Mouse (Mus musculus): Measurements from ENCODE around the gene Cc2d2a.

Cc2d2a gene

DNA sequence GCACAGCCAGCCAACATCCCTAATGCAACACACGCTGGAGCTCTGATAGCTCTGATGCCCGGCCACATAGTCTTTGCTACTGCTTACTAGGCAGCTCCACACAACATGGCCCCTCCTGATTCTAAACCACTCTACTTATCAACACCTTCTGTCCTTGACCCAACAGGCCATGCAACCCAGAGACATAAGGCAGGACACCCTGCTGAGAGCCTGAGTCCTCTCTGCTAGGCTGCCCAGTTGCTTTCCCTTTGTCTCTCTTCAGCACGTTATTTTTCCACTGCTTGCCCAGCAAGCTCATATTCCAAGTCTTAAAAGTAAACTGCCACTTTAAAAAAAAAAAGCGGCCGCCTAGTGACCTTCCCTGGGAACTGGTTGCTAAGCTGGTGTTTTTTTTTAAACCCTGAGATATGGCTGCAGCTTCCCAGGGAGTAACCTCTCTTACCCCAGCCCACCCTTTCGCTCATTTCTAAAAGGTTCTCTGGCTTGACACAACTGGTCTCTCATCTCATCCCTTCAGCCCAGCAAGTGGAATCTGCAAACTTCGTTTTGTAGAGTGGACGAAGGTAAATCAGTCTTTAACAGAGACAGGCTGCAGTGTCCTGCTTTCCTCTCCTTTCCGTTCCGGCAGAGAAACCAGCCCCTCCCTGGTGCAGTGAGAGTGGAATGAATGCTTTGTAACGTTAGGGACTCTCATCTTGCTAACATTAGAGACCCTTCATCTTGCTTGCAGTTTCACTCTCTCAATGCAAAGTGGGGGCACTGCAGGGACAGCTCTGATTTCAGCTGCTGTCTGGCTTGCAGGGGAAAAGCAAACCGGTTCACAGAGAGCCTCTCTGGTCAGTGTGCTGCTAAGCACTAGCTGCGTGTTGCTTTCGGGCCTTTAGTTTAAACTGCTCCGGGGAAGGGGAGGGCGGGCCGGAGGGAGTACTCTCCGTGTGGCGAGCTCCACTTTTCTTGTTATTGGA is at the start of gene Cc2d2a:
Gene Cc2d2a (plus strand): TSS at position 350 of the 965 bp plus-strand sequence.
- peak; percentile 79 for DNase-seq (ENCODE audit: inconsistent ontology term)

DNA sequence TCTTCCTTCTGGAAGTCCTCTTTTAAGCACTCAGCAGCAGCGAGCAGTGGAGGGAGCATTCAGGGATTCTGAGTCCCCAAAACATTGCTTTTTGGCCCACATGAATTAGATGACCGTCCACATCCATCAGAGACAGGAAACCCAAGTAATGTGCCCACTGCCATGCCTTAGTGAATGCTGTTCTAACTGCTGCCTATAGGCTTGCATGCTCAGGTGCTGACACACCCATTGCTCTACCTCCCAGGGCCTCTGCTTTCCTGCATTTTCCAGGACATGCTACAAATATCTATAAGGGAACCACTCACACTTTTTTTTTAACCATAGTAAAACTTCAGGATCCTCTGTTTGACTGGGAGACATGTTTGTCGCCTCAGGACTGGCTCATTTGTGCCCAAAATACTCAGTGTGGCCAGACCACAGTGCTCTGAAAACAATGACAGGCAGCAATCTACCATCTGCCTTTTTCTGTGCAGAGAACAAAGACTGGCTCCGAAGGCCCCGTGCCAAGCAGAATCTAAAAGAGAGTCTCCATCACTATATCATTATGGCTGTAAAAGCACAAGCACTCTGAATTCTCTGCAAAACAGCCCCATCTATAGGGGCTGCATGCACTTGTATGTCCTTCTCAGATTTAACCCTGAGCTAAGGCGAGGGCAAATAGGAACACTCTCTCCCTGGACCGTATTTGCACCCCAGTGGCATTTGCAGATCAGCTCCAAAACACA is 40.4 kb upstream of the Cc2d2a start:
- DNase-seq (ENCODE audit: inconsistent ontology term): no peak

DNA sequence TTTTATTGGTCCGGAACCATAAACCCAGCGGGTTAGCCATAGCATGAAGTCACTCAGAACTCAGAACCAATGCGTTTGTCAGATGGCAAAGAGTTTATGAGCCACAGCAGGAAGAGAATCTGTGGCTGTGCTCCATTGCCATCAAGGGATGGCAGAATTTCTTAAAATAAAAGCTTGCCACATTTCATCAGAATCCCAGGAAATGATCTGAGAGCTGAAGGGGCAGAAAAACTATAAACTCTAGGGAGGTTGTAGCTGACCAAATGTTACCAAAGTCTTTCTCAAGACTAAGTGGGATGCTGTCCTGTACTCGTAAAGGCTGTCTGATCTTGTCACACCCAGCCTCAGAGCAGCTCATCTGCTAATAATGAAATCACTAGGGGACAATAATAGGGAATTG is 36.7 kb upstream of the Cc2d2a start:
- no peak for DNase-seq (ENCODE audit: inconsistent ontology term)

DNA sequence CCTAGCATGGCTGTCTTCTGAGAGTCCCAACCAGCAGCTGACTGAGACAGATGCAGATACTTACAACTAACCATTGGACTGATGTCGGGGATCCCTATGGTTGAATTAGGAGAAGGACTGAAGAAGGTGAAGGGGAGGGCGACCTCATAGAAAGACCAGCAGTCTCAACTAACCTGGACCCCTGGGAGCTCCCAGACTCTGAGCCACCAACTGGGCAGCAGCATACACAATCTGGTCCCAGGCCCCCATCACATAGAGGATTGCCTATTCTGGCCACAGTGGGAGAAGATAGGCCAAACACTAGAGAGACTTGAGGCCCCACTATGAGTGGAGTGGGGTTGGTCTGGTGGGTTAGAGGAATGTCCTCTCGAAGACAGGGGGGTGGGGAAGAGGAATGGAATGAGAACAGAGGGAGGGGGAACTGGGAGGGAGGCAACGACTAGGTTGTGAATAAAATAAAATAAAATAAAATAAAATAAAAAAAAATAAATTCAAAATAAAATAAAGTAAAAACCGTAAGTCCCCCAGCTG is 28.0 kb upstream of the Cc2d2a start:
- no peak for DNase-seq (ENCODE audit: inconsistent ontology term)

DNA sequence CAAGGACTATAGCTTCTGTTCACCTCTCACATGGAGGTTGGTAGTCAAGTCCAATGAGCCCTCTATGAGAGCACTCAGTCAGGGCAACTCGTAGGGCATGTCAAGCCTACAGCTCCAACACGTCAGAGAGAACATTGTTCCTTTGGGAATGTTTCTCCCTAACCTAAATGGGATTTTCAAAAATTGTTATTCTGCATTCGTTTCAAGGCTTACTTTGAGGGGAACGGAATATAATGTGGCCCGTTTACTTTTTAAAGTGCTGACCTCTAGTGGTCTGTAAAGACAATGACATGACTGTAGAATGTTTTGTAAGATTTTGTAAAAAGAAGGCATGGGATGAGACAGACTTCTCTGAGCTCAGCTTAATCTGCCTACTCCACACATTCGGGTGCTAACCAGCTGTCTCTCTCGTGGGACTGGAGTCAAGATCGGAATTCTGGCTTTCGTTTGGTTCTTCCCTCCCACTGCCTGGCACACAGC is 27.5 kb upstream of the Cc2d2a start:
- peak; percentile 48 for DNase-seq (ENCODE audit: inconsistent ontology term)

DNA sequence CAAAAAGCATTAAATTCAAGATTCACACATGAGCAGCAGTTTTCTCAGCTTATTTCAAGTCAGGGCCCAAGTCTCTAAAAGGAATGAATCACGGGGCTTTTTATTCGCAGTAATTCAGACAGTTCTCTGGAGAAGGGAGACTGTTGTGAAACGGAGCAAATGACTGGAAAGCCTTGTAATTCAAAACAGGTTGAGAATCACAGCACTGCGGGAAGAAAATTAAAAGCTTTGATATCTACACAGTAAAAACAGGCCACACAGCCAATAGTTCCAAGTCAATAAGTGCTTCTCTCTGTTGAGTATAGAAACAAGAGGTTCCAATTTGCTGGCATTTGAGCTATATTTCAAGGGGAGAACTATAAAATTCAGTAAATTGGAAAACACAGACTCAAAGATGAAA is 17.1 kb upstream of the Cc2d2a start:
- no peak for DNase-seq (ENCODE audit: inconsistent ontology term)

DNA sequence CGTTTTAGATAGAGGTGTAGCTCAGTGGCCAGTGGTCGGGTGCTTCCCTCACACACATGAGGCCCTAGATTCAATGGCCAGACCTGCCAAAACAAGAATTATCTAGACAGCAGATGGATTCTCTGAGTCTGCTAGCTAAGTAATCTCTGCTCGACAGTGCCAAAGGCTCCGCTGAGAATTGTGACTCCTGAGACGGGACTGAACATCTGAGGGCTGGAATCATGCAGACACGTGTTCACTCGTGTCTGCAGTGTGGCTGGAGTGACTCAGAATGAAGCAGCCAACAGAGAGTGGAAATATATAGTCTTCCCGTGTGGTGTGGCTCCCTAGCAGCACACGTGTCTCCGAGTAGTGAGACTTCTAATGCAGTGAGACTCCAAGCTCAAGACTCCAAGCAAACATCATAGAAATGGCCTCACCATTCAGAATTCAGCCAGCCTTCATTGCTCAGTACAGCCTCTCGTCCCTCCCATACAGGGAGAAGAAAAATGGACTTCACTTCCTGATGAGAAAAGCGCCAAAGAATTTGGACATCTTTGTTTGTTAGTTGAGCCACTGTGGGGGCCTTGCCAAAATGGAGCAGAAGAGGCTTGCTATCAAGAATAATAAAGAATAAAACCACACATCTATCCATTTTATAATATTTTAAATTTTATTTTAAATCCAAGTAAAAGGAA is 14.9 kb upstream of the Cc2d2a start:
- no peak for DNase-seq (ENCODE audit: inconsistent ontology term)

DNA sequence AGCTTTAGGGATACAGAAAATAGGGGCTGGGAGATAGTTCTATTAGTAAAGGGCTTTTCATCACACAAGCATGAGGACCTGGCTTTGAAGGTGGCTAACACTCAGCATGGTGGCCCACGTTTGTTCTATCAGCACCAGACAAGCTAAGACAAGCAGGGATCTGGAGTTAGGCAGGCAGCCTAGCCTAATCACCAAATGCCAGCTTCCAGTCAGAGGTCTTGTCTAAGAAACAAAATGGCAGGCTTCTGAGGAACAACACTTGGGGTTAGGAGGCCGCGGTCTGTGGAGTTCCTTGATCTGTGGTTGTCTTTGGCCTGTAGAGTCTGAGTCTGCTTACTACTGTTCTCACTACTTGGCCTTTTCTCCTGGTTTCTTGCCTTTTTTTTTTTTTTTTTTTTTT is 648 bp upstream of the Cc2d2a start:
- no peak for DNase-seq (ENCODE audit: inconsistent ontology term)

DNA sequence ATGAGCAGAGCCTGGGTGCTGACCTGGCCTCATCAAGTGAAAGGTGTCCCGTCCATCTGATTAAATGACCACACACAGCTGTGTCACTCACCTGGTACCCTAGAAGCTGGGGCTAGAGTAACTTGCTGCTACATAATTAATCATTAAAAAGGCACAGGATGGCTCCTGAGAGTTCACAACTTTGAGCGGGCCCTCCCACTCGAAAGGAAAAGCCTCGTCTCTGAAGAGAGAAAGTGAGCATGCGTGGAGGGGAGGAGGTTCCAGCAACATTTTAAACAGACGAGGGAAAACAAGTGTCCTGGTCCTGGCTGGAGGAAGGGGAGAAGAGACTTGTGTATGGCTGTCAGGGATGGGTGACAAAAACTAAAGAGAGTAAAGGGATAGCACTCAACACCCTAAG is 1.4 kb downstream of the Cc2d2a start:
- peak; percentile 13 for DNase-seq (ENCODE audit: inconsistent ontology term)

DNA sequence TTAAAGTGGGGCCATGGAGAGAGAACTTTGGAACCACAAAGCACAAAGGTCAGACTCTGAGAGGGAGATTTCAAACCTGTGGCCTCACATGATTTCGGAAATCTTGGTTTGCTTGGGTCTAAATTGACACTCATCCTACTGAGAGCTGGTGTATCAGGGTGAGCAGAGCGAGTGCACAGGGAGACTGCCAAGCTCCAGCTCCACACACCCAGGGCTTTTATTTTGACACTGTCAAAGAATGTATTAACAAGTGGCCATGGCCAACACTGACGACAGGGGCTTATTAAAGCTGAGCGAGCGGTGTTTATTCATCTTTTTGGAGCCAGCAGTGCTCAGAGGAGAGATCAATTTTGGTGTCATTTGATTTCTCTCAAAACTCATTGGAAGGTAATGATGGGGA is 3.0 kb downstream of the Cc2d2a start:
- DNase-seq (ENCODE audit: inconsistent ontology term): peak; percentile 45

DNA sequence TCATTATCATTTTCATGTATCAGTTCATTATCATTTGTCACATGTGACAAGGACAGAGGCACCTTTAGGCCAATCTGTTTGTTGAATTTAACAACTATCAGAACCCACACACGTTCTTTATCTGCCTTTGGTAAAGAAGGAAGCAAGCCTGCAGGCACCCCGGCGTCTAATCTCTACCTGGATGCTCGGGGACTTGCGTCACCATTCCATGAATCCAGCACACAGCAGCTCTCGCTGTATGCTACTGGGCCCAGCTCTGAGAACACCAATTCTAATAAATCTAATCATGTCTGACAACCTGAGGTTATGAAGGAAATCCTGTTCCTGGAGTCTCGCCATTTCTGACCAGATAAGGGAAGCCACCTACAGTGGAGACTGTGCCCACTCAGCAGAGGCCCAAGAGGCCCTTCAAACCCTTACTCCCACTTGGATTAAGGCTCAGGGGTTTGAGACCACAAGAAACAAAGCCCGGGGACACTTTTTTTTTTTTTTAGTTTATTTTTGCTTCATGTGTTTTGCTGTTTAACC is 7.0 kb downstream of the Cc2d2a start:
- no peak for DNase-seq (ENCODE audit: inconsistent ontology term)

DNA sequence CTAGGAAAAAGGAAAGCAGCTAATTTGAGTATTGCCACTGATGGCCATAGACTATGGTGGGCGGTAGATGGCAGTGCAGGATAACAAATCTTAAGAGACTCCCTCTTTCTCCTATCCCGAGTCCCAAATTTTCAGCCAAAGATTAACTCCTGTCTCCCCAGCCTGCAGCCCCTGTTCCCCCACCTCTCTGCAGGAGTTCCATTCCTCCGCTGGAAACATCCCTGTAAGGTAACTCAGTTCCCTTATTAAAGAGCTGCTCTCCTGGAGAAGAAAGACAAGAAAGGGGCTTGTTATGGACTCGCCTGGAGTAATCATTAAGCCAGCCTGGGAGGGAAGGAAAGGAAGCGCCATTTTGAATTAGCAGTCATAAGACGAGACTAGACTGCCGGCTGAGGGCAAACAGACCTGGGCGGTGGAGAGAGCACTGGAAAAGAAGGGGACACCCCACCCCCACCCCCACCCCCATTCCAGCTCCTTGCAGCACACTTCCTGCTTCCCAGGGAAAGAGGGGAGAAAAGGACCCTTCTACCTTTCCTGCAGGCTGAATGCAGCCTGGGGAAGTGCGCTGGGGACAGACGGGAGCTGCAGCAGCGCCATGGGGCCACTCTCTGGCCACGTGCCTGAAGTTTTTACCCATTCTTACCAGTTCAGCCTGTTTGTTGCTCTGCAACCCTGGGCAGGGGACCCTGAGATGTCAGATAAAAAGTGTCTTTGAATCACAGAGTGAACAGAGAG is 10.2 kb downstream of the Cc2d2a start:
- peak; percentile 93 for DNase-seq (ENCODE audit: inconsistent ontology term)

DNA sequence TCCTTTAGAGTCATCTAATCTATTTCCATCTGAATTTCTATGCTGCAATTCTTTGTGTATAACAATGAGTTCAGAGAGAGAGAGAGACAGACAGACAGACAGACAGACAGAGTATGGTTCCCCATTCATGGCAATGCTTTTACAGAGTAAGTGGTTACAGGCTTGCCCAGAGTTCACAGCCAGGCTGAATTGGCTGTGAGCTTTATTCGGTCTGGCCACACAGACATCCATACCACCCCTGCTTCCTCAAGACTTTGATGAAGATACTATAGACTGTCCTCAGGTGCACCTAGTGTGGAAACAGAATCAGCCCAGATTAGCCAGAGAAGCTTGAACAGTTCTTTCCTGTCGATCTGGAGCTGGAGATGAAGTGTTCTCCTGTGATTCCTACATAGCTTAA is 10.9 kb downstream of the Cc2d2a start:
- DNase-seq (ENCODE audit: inconsistent ontology term): no peak

DNA sequence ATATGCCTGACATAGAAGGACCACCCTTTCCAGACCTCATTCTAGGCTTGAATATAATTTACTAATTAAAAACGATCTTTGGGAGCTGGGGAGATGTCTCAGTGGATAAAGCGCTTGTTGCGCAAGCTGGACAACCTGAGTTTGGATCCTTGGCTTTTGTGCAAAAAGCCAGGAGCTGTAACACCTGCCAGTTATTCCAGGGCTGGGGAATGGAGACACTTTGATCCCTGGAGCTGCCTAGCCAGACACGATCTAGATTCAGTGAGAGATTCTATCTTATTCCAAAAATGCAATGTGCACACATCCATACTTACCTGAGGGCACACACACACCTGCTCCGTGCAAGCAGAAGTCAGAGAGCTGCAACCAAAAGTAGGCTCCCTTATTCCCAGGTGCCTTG is 23.3 kb downstream of the Cc2d2a start:
- DNase-seq (ENCODE audit: inconsistent ontology term): no peak

DNA sequence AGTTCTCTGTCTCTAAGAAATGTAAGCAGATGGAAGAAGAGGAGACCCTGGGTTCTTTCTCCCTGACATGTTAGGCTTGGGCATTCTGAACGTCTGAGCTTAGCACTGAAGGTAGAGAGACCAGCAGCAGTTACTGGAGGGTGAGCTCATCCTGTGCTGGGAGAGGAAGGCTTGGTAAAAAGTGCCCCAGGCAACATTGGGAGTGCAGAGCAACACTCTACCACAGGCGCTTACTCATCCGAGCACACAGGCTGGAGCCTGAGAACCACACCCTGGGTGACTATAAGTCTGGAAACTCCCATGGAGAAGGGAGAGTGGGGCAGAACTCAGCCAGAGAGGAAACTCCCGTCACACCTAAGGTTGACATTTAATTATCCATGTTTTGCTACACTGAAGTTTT is 30.3 kb downstream of the Cc2d2a start:
- peak; percentile 69 for DNase-seq (ENCODE audit: inconsistent ontology term)

DNA sequence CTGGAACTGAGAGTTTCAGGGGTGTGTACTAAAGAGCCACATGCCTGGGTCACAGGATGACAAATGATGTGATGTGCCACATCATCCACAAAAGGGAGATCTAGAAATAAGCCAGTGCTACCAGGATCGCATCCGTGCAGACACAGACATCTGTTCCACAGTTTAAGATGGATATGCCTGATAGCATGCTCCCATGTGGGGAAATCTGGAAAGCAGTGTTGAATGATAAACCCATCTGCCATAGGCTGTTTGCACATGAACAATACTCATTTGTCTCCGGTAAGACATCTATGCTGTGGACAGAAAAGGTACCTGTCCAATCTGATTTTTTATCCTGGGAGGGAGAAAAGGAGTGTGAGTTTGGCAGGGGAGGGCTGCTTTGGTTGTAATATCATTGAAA is 35.0 kb downstream of the Cc2d2a start:
- no peak for DNase-seq (ENCODE audit: inconsistent ontology term)

DNA sequence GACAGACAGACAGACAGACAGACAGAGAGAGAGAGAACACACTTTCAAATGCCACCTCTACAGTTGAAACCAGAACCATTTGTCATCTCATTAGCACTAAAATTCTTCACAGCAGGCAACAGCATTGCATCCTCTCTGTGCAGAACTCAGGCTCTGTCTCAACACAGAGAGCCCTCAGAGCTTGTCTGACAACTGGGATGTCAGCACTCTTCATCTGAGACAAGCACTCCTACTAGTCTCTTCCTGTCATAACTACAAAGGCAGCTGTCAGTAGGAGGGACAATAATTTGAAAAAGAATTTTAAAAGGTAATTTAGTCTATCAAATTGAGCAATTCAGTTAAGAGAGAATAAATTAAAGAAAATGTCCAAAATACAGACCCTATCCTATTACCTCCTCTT is 37.1 kb downstream of the Cc2d2a start:
- DNase-seq (ENCODE audit: inconsistent ontology term): no peak

DNA sequence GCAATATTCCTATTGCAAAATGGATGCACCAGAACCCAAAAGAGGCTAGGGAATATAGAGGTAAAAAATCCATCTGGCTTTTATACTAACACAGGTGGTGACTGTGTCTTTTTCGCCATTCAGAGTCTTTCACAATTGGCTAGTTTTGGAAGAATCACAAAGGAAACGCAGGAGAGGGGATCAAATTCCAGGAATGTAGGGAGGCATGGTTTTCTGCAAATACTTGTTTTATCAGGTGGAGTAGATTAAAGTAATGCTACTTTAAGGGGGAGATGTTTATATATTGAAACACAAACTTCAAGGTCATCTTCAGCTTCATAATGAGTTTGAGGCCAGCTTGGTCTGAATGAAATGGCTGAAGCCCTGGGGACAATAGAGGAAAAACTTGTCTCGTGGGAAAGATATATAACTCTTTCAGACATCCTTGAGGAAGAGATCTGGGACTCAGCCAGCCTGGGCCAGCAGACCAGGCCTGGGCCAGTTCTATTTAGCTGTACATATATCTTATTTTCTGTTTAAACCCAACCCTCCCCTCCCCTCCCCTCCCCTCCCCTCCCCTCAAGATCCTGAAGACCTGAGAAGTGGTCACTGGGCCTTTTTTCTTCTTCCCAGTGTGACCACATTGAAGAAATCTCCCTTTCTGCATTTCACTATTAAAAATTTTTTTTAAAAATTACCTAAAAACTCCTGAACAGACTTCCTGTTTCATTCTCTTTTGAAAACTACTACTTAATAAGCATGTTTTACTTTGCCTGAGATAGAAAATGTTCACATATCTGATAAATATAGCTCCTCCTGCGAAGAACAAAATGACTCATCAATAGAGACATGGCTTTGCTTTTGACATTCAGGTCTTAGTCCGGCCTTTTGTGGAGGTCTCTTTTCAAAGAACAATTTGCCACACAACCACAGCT is 59.6 kb downstream of the Cc2d2a start:
- DNase-seq (ENCODE audit: inconsistent ontology term): no peak

DNA sequence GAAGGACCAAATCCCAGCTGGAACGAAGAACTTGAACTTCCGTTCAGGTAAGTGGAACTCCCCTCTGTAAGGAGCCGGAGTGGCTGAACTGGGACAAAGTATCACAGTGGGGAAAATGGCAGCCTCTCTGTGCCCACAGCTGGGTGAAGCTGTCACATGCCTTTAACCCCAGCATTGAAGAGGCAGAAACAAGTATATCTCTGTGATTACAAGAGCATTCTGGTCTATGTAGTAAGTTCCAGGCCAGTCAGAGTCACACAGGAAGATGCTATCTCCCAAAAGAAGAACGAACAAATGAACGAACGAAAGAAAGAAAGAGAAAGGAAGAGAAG is 60.3 kb downstream of the Cc2d2a start:
- DNase-seq (ENCODE audit: inconsistent ontology term): no peak

DNA sequence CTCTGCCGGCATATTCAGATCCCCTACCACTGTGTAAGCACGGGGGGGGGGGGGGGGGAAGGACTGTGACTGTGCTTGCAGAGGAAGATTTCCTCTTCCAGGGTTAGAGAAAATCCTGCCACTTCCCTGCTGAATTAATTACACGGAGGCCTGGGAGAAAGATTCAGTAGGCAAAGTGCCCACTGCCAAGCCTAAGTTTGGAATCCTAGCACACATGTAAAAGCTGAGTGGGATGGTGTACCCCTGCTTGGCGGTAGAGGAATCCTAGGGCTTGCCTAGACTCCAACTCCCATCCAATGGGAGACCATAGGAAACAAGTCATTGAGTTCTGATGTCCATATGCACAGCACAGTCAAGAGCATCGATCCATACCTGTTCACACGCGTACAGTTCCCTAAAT is 61.7 kb downstream of the Cc2d2a start:
- DNase-seq (ENCODE audit: inconsistent ontology term): no peak
